ENCODE assay signal across 12 mouse cellular contexts in genomic region chr1:179928822-179929221, GRCm38 (mm10). TPM values are rescaled to one million over a fixed set of nuclear protein-coding genes. Genes with fewer than 3 reads are reported as not detected.
A peak's percentile ranks its signal among the peaks of the same experiment; 100 is the strongest.
DNase-seq lines count a peak whose midpoint lies in the region; ATAC-seq and TF ChIP-seq lines count a peak whose summit lies in the region.
"Had no signal": no experiment of that assay in that cellular context is flagged by ENCODE, and none has a peak within 500 bp of the region (broad histone marks: within the 10 kb centered on the region; RNA-seq: fewer than 3 reads in every experiment).

No protein-coding gene starts in this region.

- no peak overlapping the region for H3K4me2 ChIP-seq in heart, embryonic 16.5 days (ENCODE audit: low read depth, low read length)
- no peak overlapping the region for H3K4me2 ChIP-seq in heart, embryonic 12.5 days
- H3K4me2 ChIP-seq in lung, postnatal 0 days (replicated peaks; ENCODE audit: low read depth, low read length): no peak overlapping the region
- H3K4me2 ChIP-seq: midbrain, embryonic 11.5 days; stomach, embryonic 15.5 days had no signal

- H3K4me3 ChIP-seq in heart, embryonic 16.5 days (ENCODE audit: low read length): no peak overlapping the region
- no peak overlapping the region for H3K4me3 ChIP-seq in heart, embryonic 12.5 days
- no peak overlapping the region for H3K4me3 ChIP-seq in thymus, adult 2 months (ENCODE audit: control insufficient read depth, insufficient read depth, low read length)
- no peak overlapping the region for H3K4me3 ChIP-seq in lung, postnatal 0 days (ENCODE audit: low read depth, low read length)
- no peak overlapping the region for H3K4me3 ChIP-seq in midbrain, embryonic 10.5 days
- H3K4me3 ChIP-seq: stomach, embryonic 15.5 days had no signal

- no peaks in the 10 kb centered on the region for H3K27me3 ChIP-seq in heart, embryonic 16.5 days (ENCODE audit: control insufficient read depth, insufficient read depth, low read length)
- no peaks in the 10 kb centered on the region for H3K27me3 ChIP-seq in heart, embryonic 12.5 days (replicated peaks)
- no peaks in the 10 kb centered on the region for H3K27me3 ChIP-seq in thymus, adult 2 months (ENCODE audit: control insufficient read depth, insufficient read depth, low read length)
- no peaks in the 10 kb centered on the region for H3K27me3 ChIP-seq in lung, postnatal 0 days (replicated peaks; ENCODE audit: insufficient read depth, low read length)
- H3K27me3 ChIP-seq in midbrain, embryonic 10.5 days (ENCODE audit: low read depth, poor library complexity, severe bottlenecking): no peaks in the 10 kb centered on the region
- H3K27me3 ChIP-seq: stomach, embryonic 15.5 days had no signal

- TF ChIP-seq CTCF in thymus, adult 2 months (IDR thresholded peaks at IDR 0.05; ENCODE audit: borderline replicate concordance, control insufficient read depth, extremely low read depth, insufficient read depth, low read length, poor library complexity): 0 out of 2 replicates have a peak, but pooled peaks have one; percentile 13
- TF ChIP-seq CTCF in lung, postnatal 0 days (IDR thresholded peaks at IDR 0.05): peak; percentile 66

- no peak for TF ChIP-seq EP300 in lung, postnatal 0 days (IDR thresholded peaks at IDR 0.05)

- peak; percentile 19 for DNase-seq in thymus, adult 2 months
- DNase-seq in thymus, adult 18-20 months: no peak
- no peak for DNase-seq in lung, postnatal 0 days (ENCODE audit: low spot score)
- DNase-seq in midbrain, embryonic 10.5 days (ENCODE audit: low spot score): no peak
- DNase-seq in urinary bladder, adult 18-20 months (ENCODE audit: low spot score in 2 of 2): no peak
- DNase-seq: heart, adult 18-20 months; kidney, adult 2 months had no signal

- no peaks in the 10 kb centered on the region for H3K4me1 ChIP-seq in heart, embryonic 16.5 days (ENCODE audit: control insufficient read depth, insufficient read depth, low read length)
- H3K4me1 ChIP-seq in heart, embryonic 12.5 days (replicated peaks): no peaks in the 10 kb centered on the region
- no peaks in the 10 kb centered on the region for H3K4me1 ChIP-seq in thymus, adult 2 months (replicated peaks; ENCODE audit: control insufficient read depth, insufficient read depth, low read length)
- no peaks in the 10 kb centered on the region for H3K4me1 ChIP-seq in lung, postnatal 0 days (ENCODE audit: insufficient read depth, low read depth, low read length)
- H3K4me1 ChIP-seq in midbrain, embryonic 10.5 days: peaks cover 4% of the 10 kb centered on the region; the same call in 1 of the 2 replicates
- H3K4me1 ChIP-seq: stomach, embryonic 15.5 days had no signal

- TF ChIP-seq POLR2A in thymus, adult 2 months (IDR thresholded peaks at IDR 0.05; ENCODE audit: control insufficient read depth, extremely low read depth, insufficient read depth, low read length, poor library complexity): no peak

- no peak overlapping the region for H3K9ac ChIP-seq in heart, embryonic 16.5 days (ENCODE audit: low read length)
- no peak overlapping the region for H3K9ac ChIP-seq in heart, embryonic 12.5 days
- H3K9ac ChIP-seq in lung, postnatal 0 days (replicated peaks; ENCODE audit: low read depth): no peak overlapping the region
- H3K9ac ChIP-seq: stomach, embryonic 15.5 days had no signal

- no peaks in the 10 kb centered on the region for H3K9me3 ChIP-seq in heart, embryonic 16.5 days (replicated peaks; ENCODE audit: control insufficient read depth, low read length)
- no peaks in the 10 kb centered on the region for H3K9me3 ChIP-seq in heart, embryonic 12.5 days (replicated peaks)
- no peaks in the 10 kb centered on the region for H3K9me3 ChIP-seq in lung, postnatal 0 days (ENCODE audit: low read length)
- H3K9me3 ChIP-seq in midbrain, embryonic 10.5 days (replicated peaks): no peaks in the 10 kb centered on the region
- H3K9me3 ChIP-seq: stomach, embryonic 15.5 days had no signal

- no peaks in the 10 kb centered on the region for H3K36me3 ChIP-seq in heart, embryonic 16.5 days (ENCODE audit: control insufficient read depth, insufficient read depth)
- no peaks in the 10 kb centered on the region for H3K36me3 ChIP-seq in heart, embryonic 12.5 days
- no peaks in the 10 kb centered on the region for H3K36me3 ChIP-seq in thymus, adult 2 months (ENCODE audit: control insufficient read depth, insufficient read depth, low read length)
- no peaks in the 10 kb centered on the region for H3K36me3 ChIP-seq in lung, postnatal 0 days (ENCODE audit: insufficient read depth, low read length)
- H3K36me3 ChIP-seq in midbrain, embryonic 10.5 days: no peaks in the 10 kb centered on the region
- H3K36me3 ChIP-seq: stomach, embryonic 15.5 days had no signal

- ATAC-seq in heart, embryonic 16.5 days (replicated peaks; ENCODE audit: extremely low read depth, insufficient read depth, low FRiP score): 0 out of 2 replicates have a peak, but pooled peaks have one; percentile 23
- ATAC-seq in heart, embryonic 12.5 days (ENCODE audit: insufficient number of reproducible peaks, low FRiP score): no peak
- no peak for ATAC-seq in lung, postnatal 0 days
- no peak for ATAC-seq in activated CD4-positive, CD25-positive, alpha-beta regulatory T cell, adult 4 months

- WGBS in heart, embryonic 16.5 days: 55% methylated on average over 7 of the region's 7 CpGs
- WGBS in heart, embryonic 12.5 days: 45% methylated on average over 7 of the region's 7 CpGs
- WGBS in thymus, adult 2 months: 51% methylated on average over 7 of the region's 7 CpGs
- 58% methylated on average over 7 of the region's 7 CpGs for whole genome bisulfite sequencing in lung, postnatal 0 days
- 50% methylated on average over 7 of the region's 7 CpGs for WGBS in midbrain, embryonic 10.5 days

- no peak overlapping the region for H3K27ac ChIP-seq in heart, embryonic 16.5 days (ENCODE audit: low read length)
- H3K27ac ChIP-seq in heart, embryonic 12.5 days (ENCODE audit: poor library complexity, severe bottlenecking): no peak overlapping the region
- no peak overlapping the region for H3K27ac ChIP-seq in thymus, adult 2 months (ENCODE audit: control insufficient read depth, insufficient read depth, low read length)
- no peak overlapping the region for H3K27ac ChIP-seq in lung, postnatal 0 days (ENCODE audit: low read length)
- no peak overlapping the region for H3K27ac ChIP-seq in midbrain, embryonic 10.5 days (replicated peaks)
- H3K27ac ChIP-seq: stomach, embryonic 15.5 days had no signal

RNA-seq across cellular contexts. Expression of gene Cdc42bpa, which starts 31.4 kb away (rescaled TPM):
- polyA plus RNA-seq in heart, embryonic 16.5 days (2015; fragmentation: Nextera tagmentation; extraction: Ambion mirVana): 11.6 and 11.7 TPM in 2 replicates
- 11.6 and 14.7 TPM in 2 replicates for polyA plus RNA-seq in heart, embryonic 12.5 days (2016; fragmentation: Nextera tagmentation; extraction: Ambion mirVana)
- 3.4 and 3.9 TPM in 2 replicates for polyA plus RNA-seq in thymus, adult 2 months (2012; rRNA removed)
- polyA plus RNA-seq in lung, postnatal 0 days (2015; fragmentation: Nextera tagmentation; extraction: Ambion mirVana): 17.9 and 21.2 TPM in 2 replicates
- polyA plus RNA-seq in activated CD4-positive, CD25-positive, alpha-beta regulatory T cell, adult 4 months (2017; shearing (Covaris generic)): under 1 TPM in 1 of 2 experiments, not detected in 1; 0.25 TPM
- polyA plus RNA-seq in midbrain, embryonic 10.5 days (2016; fragmentation: Nextera tagmentation; extraction: Ambion mirVana): 11.7 and 13.0 TPM in 2 replicates
